Mouse (Mus musculus): ENCODE measurements at regions not wholly inside any gene's neighbourhood (a gene's known extent, or its start where the extent isn't known, plus 50 kb on each side); places are given as distances from the start of the nearest gene placed in this dataset.

DNA sequence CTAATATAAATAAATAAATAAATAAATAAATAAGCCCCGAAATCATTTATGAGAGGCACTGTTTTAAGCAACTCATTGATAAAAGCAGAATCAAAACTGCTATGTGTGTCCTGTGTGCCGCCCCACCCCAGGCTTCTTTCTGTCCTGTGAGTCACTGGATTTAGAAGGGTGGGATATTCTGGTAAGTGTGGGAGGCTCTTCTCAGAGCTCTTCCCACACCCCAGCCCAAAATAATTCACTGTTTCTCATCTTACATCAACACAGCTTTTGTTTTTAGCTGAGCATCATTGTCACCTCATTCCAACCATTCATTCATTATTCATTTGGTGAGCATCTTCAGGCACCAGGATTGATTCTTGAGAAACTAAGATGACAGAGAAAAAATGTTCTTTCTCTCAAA lies 118.4 kb downstream of the Barx2 start:
- no peak for ATAC-seq (replicated peaks; ENCODE audit: low FRiP score, poor library complexity, severe bottlenecking)

DNA sequence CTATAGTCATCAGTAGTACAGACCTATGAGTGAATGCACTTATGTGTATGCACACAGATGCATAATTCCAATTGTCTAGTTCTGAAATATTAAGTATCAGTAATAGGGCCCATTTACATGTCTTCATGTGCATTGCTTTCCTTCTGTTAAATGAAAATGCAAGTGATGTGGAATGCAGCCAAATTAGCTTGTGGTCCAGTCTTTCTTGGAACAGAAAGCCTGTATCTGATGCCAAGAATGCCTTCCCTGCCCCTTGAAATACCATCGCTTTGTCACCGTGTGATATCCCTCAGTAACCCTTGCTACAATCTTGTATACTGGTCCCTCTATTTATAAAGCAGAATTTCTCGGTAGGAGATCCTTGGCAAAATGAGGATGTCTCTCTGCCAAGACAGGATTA lies 137.3 kb downstream of the Barx2 start:
- no peak for ATAC-seq (replicated peaks; ENCODE audit: low FRiP score, poor library complexity, severe bottlenecking)

DNA sequence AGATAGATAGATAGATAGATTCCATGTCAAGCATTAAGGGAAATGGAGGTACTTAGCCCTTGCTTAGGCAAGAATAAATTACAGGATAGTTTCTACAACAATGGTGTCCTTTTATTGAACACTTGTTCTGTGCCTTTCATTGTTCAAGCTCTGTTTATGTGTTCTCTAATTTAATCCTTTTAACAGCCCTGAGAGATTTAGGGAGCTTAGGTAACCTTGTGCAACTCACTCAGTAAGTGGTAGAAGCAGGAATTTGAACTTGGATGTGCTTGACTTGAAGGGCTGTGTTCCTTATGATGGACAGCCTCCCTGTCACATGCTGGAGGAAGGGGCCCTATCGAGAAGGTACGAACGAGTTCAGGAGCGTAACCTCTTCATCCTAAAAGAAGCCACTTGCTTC lies 147.9 kb downstream of the Barx2 start:
- ATAC-seq (replicated peaks; ENCODE audit: low FRiP score, poor library complexity, severe bottlenecking) = no peak

DNA sequence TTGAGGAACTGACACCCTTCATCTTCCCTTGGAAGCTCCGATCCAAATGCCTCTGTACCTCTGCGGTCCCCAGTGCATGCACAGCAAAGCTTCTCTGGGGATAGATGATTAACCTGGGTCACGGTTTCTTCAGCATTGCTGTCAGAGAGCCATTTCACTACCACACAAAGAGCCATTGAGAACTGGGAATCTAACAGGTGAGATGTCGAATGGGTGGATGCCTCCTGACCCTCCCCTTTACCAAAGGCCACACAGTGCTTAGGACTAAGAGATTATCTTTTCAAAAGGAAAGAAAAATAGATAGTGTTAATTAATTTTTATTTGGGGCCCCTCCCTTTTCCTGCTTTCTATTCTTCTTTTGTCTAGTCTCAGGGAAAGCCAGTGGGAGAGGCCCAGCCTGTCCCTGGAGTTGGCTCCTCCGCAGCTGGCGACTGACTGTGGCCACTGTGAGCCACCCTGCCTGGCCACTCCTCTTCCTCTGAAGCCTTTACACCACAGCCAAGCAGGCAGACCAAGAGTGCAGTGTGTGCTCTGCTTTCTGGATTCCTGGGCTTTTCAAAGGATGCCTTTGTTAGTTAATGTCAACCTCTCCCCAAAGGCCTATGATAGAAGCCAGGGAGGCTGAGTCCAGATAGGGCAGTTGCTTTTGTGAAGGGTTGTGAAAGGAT lies 155.2 kb downstream of the Barx2 start:
- no peak for ATAC-seq (replicated peaks; ENCODE audit: low FRiP score, poor library complexity, severe bottlenecking)

DNA sequence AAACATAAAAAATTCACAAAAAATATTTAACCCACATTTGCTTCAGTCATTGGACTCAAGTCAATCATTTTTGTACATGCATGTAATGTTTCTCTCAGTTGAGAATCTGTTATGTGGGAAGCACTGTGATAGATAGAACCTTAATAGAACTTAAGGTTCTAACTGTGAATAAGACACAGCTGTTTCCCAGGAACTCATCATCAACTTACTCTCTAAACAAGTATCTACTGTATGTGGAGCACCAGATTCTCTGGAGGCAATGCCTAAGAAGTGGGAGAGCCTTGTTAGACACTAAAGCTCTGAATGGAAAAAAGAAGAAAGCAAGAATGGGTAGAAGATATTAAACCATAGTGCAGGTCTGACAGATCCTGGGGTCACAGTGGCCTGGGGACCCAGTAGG lies 182.8 kb downstream of the Barx2 start:
- ATAC-seq (replicated peaks; ENCODE audit: low FRiP score, poor library complexity, severe bottlenecking) = no peak

DNA sequence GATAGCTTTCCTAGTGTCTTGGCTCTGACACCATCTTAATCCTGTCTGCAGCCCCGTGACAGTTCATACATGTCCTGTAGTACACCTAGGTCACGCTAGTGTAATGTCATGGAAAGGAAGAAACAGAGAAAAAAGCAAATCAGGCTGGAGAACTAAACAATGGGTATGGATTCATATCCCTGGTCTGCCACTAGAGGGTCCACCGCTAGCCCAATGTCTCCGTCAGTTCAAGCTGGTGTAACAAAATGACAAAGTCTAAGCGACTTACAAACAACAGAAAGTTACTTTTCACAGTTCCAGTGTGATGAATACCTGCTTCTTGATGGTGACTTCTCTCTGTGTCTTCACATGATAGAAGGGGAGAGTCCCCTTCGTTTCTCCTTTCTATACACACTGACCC lies 194.0 kb downstream of the Barx2 start:
- ATAC-seq (replicated peaks; ENCODE audit: low FRiP score, poor library complexity, severe bottlenecking) = no peak

DNA sequence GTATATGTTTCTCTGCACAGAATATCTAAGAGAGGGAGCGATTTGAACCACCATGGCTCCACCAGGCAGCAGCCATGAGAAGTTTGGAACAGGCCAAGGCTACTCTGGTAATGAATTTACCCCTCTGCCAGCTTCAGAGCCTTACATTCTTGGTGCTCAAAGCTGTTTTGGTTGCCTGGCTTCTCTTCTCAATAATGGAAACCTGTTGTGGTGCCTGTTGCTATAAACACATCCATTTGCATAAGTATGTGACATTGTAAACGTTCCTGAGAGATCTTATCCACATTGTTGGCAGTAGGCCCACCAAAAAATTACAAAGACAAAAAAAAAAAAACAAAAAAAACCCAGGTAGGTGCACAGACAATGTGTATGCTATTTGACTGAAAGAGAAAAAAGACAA lies 203.2 kb downstream of the Barx2 start:
- no peak for ATAC-seq (replicated peaks; ENCODE audit: low FRiP score, poor library complexity, severe bottlenecking)

DNA sequence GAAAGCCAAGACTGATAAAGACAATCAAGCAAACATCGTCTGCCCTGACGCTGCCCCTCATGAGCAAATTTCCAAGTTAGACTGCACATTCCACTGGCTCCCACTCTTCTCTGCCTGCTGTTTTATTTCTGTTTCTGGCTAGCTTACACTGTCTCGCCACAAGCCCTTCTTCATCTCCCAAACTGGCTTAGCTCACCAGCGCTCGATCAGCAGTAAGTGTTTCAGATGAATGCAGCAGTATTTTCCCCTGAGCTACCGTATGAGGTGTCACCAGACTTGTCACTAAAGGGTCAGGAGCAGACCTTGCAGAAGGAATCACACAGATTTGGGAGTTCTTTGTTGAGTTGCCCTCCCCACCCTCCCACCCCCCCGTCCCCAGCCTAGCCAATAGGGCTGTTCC lies 206.6 kb downstream of the Barx2 start:
- ATAC-seq (replicated peaks; ENCODE audit: low FRiP score, poor library complexity, severe bottlenecking) = no peak

DNA sequence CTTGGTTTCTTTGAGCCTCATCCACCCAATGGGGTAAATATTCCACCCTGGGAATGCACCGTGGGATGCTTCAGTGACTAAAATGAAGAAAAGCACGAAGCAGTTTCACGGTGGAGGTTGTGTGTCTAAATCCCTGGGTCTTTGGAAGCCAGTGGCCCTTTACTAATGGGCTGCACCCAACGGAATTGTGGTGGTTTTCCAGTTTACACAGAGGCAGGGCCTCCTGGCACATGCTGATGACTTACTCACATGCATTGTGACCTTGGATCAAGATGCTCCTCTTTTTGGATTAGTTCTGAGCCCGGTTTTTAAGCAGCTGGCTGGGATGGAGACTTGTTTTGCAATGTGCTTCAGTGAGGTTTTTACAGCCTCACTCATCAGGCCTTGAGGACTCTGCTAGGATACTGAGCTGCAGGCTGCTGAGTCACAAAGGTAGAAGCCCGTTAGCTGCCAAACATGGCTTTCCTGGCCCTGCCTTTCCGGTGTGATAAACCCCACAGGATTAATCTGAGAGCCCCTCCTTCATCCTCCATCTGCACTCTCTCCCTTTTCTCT lies 222.3 kb downstream of the Barx2 start:
- no peak for ATAC-seq (replicated peaks; ENCODE audit: low FRiP score, poor library complexity, severe bottlenecking)

DNA sequence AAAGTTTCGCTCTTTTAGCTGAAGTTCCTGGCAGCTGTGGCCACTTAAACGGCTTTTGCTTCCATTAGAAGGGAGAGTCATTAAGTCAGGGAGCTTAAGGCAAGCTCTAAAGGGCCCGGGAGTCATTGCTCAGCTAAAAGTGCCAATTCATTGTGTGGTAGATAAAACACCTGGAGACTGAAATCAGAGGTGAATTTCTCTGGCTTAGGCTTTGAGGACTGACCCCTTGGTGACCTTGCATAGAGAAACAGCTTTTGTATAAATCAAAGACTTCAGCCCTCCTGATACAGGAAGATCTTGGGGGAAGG lies 224.1 kb upstream of the Tmem45b start:
- ATAC-seq (replicated peaks; ENCODE audit: low FRiP score, poor library complexity, severe bottlenecking) = no peak

DNA sequence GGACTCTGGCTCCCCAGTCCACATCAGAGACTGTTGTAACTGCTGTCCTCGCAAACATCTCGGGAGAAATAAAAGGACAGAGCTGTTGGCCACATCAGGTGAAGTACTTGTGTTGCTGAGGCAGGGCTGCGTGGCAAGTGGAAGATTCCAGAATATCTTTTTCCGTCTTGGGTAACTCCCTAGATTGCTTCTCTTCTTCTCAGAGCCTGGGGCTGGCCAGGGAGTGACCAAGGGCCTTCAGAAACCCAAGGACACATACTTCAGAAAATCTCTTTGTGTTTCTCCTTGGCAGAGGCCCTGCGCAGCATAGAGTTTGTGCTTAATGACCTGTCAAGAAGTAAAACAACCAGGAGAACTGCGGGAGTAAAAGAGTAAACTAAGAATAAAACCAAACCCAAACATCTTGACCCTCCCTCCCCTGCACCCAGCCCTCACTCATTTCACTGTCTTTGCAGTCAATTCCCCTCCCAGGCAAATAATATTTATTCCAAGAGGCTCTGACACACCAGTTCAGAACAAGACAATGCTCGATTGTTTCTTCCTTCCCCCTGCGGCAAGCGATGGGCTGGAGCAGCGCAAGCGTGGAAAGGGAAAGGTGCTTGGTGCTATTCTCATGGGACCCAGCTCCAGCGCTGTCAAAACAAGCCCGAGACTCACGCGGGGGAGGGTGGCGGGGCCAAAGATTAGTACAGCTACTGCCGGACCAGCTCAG lies 223.6 kb upstream of the Tmem45b start:
- no peak for ATAC-seq (replicated peaks; ENCODE audit: low FRiP score, poor library complexity, severe bottlenecking)

DNA sequence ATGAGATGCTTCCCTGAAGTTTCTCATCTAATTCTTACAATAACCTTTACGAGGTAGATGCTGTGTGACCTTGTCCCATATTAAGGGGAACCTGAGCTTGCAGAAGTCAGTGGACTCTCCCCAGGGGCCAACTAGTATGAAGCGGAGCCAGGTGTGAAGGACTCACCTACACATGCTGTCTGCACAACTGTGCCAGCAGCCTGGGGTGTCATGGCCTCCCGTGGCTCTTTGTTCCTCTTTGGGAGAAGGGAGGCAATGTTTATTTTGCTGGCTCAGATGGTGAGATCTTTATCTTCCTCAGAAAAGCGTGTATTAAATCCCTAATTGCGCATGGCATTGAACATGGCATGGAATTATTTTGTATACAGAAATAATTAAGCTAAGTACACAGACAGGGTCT lies 222.2 kb upstream of the Tmem45b start:
- ATAC-seq (replicated peaks; ENCODE audit: low FRiP score, poor library complexity, severe bottlenecking) = no peak

DNA sequence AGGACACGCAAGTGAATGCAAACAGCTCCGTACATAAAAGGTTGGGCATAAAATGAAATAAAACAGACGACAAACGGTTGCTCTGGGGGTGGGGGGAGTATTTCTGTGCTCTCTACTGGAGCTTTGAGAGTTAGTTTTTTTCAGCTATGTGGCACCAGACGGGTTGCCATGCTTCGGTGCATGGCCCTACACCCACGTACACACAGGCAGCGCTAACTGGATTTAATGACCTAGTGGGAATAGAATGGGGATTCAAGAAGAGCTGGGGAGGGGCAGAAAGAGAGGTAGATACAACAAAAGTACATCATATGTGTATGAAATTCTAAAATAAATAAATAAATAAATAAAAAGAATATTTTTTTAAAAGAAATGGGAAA lies 220.5 kb upstream of the Tmem45b start:
- no peak for ATAC-seq (replicated peaks; ENCODE audit: low FRiP score, poor library complexity, severe bottlenecking)

DNA sequence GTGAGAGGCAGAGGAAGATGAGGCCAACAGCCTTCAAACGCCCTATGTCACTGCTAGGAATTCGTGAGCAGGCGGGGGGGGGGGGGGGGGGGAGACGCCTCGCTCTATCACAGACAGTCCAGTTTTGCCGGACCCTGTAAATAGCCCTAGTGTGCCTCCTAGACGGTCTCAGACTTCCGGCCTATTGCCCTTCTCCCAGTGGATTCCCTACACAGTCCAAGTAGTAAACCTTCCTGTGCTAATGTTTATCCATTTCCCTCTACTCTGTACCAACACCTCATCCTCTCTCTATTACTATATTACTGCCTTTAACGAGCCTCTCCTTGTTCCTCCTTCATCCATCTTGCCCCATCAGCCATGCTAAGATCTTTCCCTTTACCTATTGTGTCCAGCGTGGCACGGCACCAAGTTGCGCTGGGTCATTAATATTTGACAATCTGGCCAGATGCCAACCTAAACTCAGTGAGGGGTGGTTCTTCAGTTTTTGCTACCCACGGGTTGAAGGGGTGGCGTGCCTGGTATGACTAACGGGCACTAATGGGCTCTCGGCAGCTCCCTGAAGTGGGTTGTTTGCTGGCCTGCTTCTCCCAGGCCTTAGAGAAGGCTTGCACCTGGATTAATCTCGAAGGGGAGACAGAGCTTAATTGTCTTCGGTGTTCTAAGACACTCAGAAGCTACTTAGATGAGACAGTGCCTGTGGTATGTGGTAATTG lies 220.0 kb upstream of the Tmem45b start:
- no peak for ATAC-seq (replicated peaks; ENCODE audit: low FRiP score, poor library complexity, severe bottlenecking)

DNA sequence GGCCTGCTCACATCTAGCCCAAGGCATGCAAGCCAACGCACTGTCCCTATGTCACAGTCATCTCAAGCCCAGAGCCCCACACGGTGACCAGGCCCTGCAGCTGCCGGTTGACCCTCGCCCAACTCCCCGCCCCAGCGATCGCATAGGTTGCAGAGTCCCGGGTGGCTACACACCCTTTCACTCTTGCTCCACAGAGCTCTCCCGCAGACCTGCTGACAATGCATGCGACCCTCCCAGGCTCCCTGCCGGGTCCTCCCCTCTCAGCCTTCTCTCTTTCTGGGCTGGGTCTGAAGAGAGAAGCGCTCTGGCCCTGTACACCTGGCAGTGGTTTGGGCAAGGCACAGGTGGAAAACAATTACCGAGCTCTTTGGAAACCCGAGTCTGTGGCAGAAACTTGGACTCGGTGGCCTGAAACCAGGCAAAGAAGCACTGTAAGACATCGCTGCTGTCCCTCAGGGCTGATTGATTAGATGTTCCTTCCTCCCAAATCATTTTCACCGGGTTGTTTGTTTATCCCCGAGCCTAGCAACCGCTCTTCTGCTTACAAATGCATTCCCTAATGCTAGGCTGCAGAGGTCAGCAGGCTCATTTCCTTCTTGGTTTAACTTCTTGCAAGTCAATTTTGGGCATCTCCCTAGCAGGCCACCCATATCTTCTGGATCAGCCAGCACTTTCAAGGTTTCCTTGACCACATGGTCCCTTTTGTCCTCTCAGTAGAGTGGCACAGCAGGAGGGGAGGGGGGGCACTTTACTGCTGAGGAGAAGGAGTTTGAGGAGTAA lies 219.2 kb upstream of the Tmem45b start:
- ATAC-seq (replicated peaks; ENCODE audit: low FRiP score, poor library complexity, severe bottlenecking) = no peak

DNA sequence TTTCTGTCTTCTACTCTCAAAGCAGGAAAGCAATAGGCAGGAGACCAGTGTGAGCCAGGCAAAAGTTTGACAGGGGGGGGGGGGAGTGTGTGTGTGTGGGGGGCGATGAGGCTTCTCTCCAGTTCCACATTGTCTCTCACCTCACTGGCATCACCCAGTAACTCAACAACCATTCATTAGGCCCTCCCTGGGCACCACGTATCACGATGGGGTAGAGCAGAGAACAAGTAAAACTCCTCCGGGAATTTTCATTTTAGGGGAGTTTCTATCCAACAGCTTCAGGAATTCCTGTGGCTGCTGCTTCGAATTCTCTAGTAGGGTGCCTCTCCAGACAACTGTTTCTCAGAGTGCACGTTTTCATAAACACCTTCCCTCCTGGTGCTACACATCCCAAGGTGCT lies 218.6 kb upstream of the Tmem45b start:
- ATAC-seq (replicated peaks; ENCODE audit: low FRiP score, poor library complexity, severe bottlenecking) = no peak

DNA sequence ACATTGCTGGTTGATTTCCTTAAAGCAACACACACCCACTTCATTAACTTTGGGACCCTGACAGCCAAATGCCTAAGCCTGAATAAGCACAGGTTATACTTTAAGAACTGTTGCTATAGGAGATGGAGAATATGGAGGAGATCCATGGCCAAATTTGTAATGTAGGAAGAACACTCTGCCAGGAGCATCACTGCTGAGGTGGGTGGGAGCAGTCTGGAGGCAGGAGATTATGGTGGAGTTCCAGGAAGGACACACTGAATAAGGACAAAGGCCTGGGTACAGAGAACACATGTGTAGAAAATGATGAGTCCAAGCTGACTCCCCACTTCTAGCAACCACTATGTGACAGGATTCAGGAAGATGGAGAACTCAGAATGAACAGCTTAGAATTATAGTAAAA lies 212.9 kb upstream of the Tmem45b start:
- no peak for ATAC-seq (replicated peaks; ENCODE audit: low FRiP score, poor library complexity, severe bottlenecking)

DNA sequence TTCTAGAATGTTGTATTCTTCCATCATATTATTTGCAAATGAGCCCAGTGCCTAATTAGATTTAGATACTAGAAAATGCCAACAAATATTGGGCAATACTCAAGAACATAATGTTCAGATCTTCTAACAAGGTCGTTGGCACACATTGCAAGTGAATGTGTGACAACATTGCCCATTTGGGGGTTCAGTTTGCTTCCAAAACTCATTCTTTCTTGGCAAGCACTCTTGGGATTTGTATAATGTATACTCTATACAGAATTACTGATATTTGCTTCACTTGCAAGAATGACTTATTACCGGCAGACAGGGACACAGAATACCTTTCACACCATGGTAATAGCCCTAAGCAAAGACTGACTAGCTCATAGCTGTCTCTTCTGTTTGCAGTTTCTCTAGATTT lies 194.8 kb upstream of the Tmem45b start:
- no peak for ATAC-seq (replicated peaks; ENCODE audit: low FRiP score, poor library complexity, severe bottlenecking)

DNA sequence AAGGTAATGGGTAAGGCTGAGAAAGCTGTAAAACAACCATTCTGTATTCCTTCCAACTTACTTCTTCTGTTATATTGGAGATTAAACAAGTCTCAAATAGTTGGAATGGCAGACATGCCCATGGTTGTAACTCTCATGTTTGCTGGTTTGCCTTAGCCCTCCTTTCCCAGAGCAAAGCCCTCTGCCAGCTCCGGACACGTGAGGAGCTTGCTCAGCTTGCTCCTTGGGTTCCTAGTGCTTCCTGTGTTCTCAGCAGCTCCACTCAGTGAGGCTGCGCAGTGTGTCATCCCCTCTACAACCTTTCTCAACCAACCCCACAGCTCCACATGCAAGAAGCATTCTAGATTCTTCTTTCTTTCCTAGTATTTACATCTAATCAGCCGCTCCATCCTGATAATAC lies 193.3 kb upstream of the Tmem45b start:
- no peak for ATAC-seq (replicated peaks; ENCODE audit: low FRiP score, poor library complexity, severe bottlenecking)

DNA sequence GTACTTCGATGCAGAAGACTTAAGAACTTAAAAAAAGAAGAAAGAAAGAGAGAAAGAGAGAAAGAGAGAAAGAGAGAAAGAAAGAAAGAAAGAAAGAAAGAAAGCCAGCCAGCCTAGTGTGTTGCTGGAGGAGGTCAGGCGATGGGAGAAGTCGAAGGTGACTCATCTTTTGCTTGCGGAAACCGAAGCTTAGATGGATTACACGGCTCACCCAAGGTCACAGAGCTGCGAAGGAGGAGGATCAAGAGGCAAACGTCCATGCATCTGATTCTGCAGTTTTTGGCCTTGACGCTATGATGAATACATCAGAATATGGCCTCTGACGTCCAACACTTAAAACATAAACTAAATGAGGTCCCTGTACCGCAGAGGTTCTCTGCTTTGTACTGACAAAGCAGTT lies 192.4 kb upstream of the Tmem45b start:
- no peak for ATAC-seq (replicated peaks; ENCODE audit: low FRiP score, poor library complexity, severe bottlenecking)

DNA sequence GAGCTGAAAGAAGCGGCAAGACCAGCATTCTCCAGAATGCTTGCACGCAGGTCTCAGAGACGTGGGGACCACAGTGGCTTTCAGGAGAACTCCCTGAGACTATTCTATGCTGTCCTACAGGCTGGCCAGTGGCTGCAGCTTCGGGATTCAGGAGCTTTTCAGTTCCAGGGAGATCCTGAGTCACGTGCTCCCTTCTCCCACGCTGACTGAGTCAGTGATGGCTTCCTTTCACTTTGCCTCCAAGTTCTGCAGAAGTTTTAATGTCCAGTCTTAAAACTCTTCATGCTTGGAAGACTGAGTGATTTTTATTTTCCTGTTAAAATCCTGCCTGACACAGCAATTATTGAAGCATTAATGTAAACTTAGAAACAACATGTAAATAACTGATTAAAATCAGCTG lies 190.5 kb upstream of the Tmem45b start:
- no peak for ATAC-seq (replicated peaks; ENCODE audit: low FRiP score, poor library complexity, severe bottlenecking)

All from erythroblast, adult 5-6 weeks (primary cell).